Mouse (Mus musculus) kidney, embryonic 14.5 days (tissue): Measurements from ENCODE around the gene Sppl3. TPM values are rescaled to one million over a fixed set of nuclear protein-coding genes. Genes with fewer than 3 reads are reported as not detected.

Experiments used
- ATAC-seq: fragments of 200-750 bp; cut with Nextera tagmentation; 2 replicates; pipeline ENCODE4 v1.8.0; 2017; ENCODE audit warnings: moderate number of reproducible peaks, mild to moderate bottlenecking, moderate TSS enrichment, moderate library complexity; ENCODE audit not compliant: low FRiP score, low TSS enrichment
- H3K27ac ChIP-seq: fragments of 300-500 bp; sonication (generic); 2 replicates; pipeline ENCODE4 v1.5.1; 2014; ENCODE audit warnings: low read depth, mild to moderate bottlenecking, low read length, moderate library complexity, mixed read lengths
- H3K27me3 ChIP-seq: fragments of 300-500 bp; sonication (generic); 2 replicates; pipeline ENCODE4 v1.6.1; 2014; ENCODE audit warnings: mild to moderate bottlenecking, low read length; ENCODE audit not compliant: control insufficient read depth, insufficient read depth
- H3K36me3 ChIP-seq: fragments of 300-500 bp; sonication (generic); 2 replicates; pipeline ENCODE4 v1.6.1; 2014; ENCODE audit warnings: low read length, mixed read lengths; ENCODE audit not compliant: control insufficient read depth, insufficient read depth
- H3K4me1 ChIP-seq: fragments of 300-500 bp; sonication (generic); 2 replicates; pipeline ENCODE4 v1.6.1; 2014; ENCODE audit warnings: low read length, mixed read lengths; ENCODE audit not compliant: control insufficient read depth, insufficient read depth
- H3K4me2 ChIP-seq: fragments of 300-500 bp; sonication (generic); replicated peaks from 2 replicates; pipeline ENCODE4 v1.6.1; 2014; ENCODE audit warnings: low read depth, mild to moderate bottlenecking, low read length
- H3K4me3 ChIP-seq: fragments of 300-500 bp; sonication (generic); 2 replicates; pipeline ENCODE4 v1.5.1; 2014; ENCODE audit warnings: mild to moderate bottlenecking, low read length
- H3K9ac ChIP-seq: fragments of 300-500 bp; sonication (generic); 2 replicates; pipeline ENCODE4 v1.6.1; 2014; ENCODE audit warnings: low read depth, mild to moderate bottlenecking, low read length, moderate library complexity
- H3K9me3 ChIP-seq: fragments of 300-500 bp; sonication (generic); 2 replicates; pipeline ENCODE4 v1.6.1; 2016; ENCODE audit warnings: low read length; ENCODE audit not compliant: control insufficient read depth
- WGBS: fragments of 180-500 bp; shearing (Covaris S2); extraction: QIAGEN DNeasy Blood & Tissue Kit; methylation state at CpG from one replicate; pipeline ENCODE4 v1.1.7; 2014; 5-methylcytosine and 5-hydroxymethylcytosine counted together
- polyA plus RNA-seq: library from polyadenylated mRNA; unstranded; fragments of >200 nt; fragmentation: Nextera tagmentation; extraction: Ambion mirVana; gene quantifications from 2 replicates; pipeline ENCODE4 v1.2.1, GENCODE M21; 2014

The Sppl3 gene
- polyA plus RNA-seq, 1 experiment from 2014 or later: 23.9 TPM

GRCm38 (mm10) chr5:114969609-114970215 is 41.2 kb upstream of the Sppl3 start:
- peak overlapping the region; percentile 62 for H3K9ac ChIP-seq
- 54% methylated on average over 13 of the region's 13 CpGs for WGBS
- H3K9me3 ChIP-seq: no peaks in the 10 kb centered on the region
- peak overlapping the region; percentile 43 for H3K4me2 ChIP-seq
- peak overlapping the region; percentile 36 for H3K4me3 ChIP-seq
- H3K36me3 ChIP-seq: no peaks in the 10 kb centered on the region
- peak overlapping the region; percentile 96 for H3K27ac ChIP-seq
- no peaks in the 10 kb centered on the region for H3K27me3 ChIP-seq
- H3K4me1 ChIP-seq: peaks cover 22% of the 10 kb centered on the region
- no peak for ATAC-seq

GRCm38 (mm10) chr5:114970824-114971227 is 40.1 kb upstream of the Sppl3 start, which contains the start of gene Hnf1a:
Hnf1a (minus strand) TSS chr5:114971094.
- H3K9ac ChIP-seq: peak within 1 kb of the TSS; percentile 62
- H3K4me2 ChIP-seq: peak within 1 kb of the TSS; percentile 43
- peak; percentile 29; the same call in 1 of the 2 replicates for ATAC-seq
- no peaks in the 10 kb centered on the region for H3K36me3 ChIP-seq
- peaks cover 11% of the 10 kb centered on the region; the same call in 1 of the 2 replicates for H3K4me1 ChIP-seq
- H3K4me3 ChIP-seq: peak within 1 kb of the TSS; percentile 36
- peak within 1 kb of the TSS; percentile 96 for H3K27ac ChIP-seq
- H3K9me3 ChIP-seq: no peaks in the 10 kb centered on the region
- H3K27me3 ChIP-seq: no peaks in the 10 kb centered on the region
- 56% methylated on average over 17 of the region's 17 CpGs for WGBS

GRCm38 (mm10) chr5:114972201-114972600 is 38.7 kb upstream of the Sppl3 start:
- Histone ChIP-seq H3K27ac (no peak overlapping the region), H3K36me3 (no peaks in the 10 kb centered on the region), H3K9ac (no peak overlapping the region), H3K4me1 (peaks cover 11% of the 10 kb centered on the region; the same call in 1 of the 2 replicates), H3K4me2 (peak overlapping the region; percentile 43; the same call in 1 of the 2 replicates), H3K9me3 (no peaks in the 10 kb centered on the region), H3K27me3 (no peaks in the 10 kb centered on the region), H3K4me3 (peak overlapping the region; percentile 36; the same call in 1 of the 2 replicates)
- ATAC-seq: no peak
- WGBS: 82% methylated on average over 9 of the region's 9 CpGs

- WGBS: 76% methylated on average over 8 of the region's 8 CpGs
- no peaks in the 10 kb centered on the region for H3K27me3 ChIP-seq
- peaks cover 2% of the 10 kb centered on the region; the same call in 1 of the 2 replicates for H3K4me1 ChIP-seq
- H3K9ac ChIP-seq: no peak overlapping the region
- H3K4me3 ChIP-seq: no peak overlapping the region
- no peak overlapping the region for H3K27ac ChIP-seq
- H3K36me3 ChIP-seq: no peaks in the 10 kb centered on the region
- no peak overlapping the region for H3K4me2 ChIP-seq
- no peak for ATAC-seq
- H3K9me3 ChIP-seq: no peaks in the 10 kb centered on the region
Observed at GRCm38 (mm10) chr5:114973131-114973530, 37.8 kb upstream of the Sppl3 start.

GRCm38 (mm10) chr5:114976935-114977334 is 34.0 kb upstream of the Sppl3 start:
- no peaks in the 10 kb centered on the region for H3K36me3 ChIP-seq
- H3K27me3 ChIP-seq: no peaks in the 10 kb centered on the region
- no peaks in the 10 kb centered on the region for H3K9me3 ChIP-seq
- no peak for ATAC-seq
- no peak overlapping the region for H3K4me3 ChIP-seq
- no peak overlapping the region for H3K4me2 ChIP-seq
- peaks cover 8% of the 10 kb centered on the region for H3K4me1 ChIP-seq
- H3K9ac ChIP-seq: no peak overlapping the region
- H3K27ac ChIP-seq: no peak overlapping the region

GRCm38 (mm10) chr5:114978473-114978872 is 32.5 kb upstream of the Sppl3 start:
- Histone ChIP-seq H3K27ac (no peak overlapping the region), H3K36me3 (no peaks in the 10 kb centered on the region), H3K27me3 (no peaks in the 10 kb centered on the region), H3K4me3 (no peak overlapping the region), H3K4me1 (peaks cover 8% of the 10 kb centered on the region), H3K9me3 (no peaks in the 10 kb centered on the region), H3K9ac (no peak overlapping the region), H3K4me2 (no peak overlapping the region)
- 70% methylated on average over 11 of the region's 11 CpGs for WGBS
- ATAC-seq: no peak

- WGBS: 5% methylated on average over 6 of the region's 6 CpGs
- no peaks in the 10 kb centered on the region for H3K36me3 ChIP-seq
- no peaks in the 10 kb centered on the region for H3K27me3 ChIP-seq
- H3K4me1 ChIP-seq: peaks cover 8% of the 10 kb centered on the region
- peak overlapping the region; percentile 44; the same call in 1 of the 2 replicates for H3K9ac ChIP-seq
- peak overlapping the region; percentile 28; the same call in 1 of the 2 replicates for H3K4me3 ChIP-seq
- H3K27ac ChIP-seq: no peak overlapping the region
- H3K9me3 ChIP-seq: no peaks in the 10 kb centered on the region
- peak; percentile 34; the same call in 1 of the 2 replicates for ATAC-seq
- H3K4me2 ChIP-seq: peak overlapping the region; percentile 59
Observed at GRCm38 (mm10) chr5:114978888-114979249, 32.1 kb upstream of the Sppl3 start.

GRCm38 (mm10) chr5:114979250-114980121 is 31.5 kb upstream of the Sppl3 start:
- Histone ChIP-seq H3K9me3 (no peaks in the 10 kb centered on the region), H3K27ac (no peak overlapping the region), H3K36me3 (no peaks in the 10 kb centered on the region), H3K4me2 (peak overlapping the region; percentile 59), H3K4me3 (peak overlapping the region; percentile 28), H3K27me3 (no peaks in the 10 kb centered on the region), H3K9ac (peak overlapping the region; percentile 44; the same call in 1 of the 2 replicates), H3K4me1 (peaks cover 8% of the 10 kb centered on the region)
- peak; percentile 38 for ATAC-seq
- 5% methylated on average over 32 of the region's 32 CpGs for WGBS
